Mouse (Mus musculus) C2C12 (cell line): ENCODE data around the gene Adnp.

ENCODE experiments used
- CEBPB ChIP-seq: IDR thresholded peaks from one replicate; pipeline ENCODE4 v1.6.1; 2011; ENCODE audit warnings: low read depth, mild to moderate bottlenecking, control low read depth, moderate library complexity
- CTCF ChIP-seq: IDR thresholded peaks from one replicate; pipeline ENCODE4 v1.5.1; 2011; ENCODE audit not compliant: control insufficient read depth, insufficient read depth, insufficient read length
- FOSL1 ChIP-seq: IDR thresholded peaks from one replicate; pipeline ENCODE4 v1.8.0; 2011; ENCODE audit warnings: mild to moderate bottlenecking, low read length; ENCODE audit not compliant: poor library complexity, insufficient read depth, severe bottlenecking
- MAX ChIP-seq: IDR thresholded peaks from one replicate; pipeline ENCODE4 v1.6.1; 2011; ENCODE audit warnings: mild to moderate bottlenecking, control low read depth
- MYOD1 ChIP-seq: IDR thresholded peaks from one replicate; pipeline ENCODE4 v1.6.1; 2011; ENCODE audit warnings: low read depth; ENCODE audit not compliant: control insufficient read depth, insufficient read length
- USF1 ChIP-seq: IDR thresholded peaks from one replicate; pipeline ENCODE4 v1.6.1; 2011; ENCODE audit warnings: low read depth, mild to moderate bottlenecking, control low read depth, moderate library complexity

DNA sequence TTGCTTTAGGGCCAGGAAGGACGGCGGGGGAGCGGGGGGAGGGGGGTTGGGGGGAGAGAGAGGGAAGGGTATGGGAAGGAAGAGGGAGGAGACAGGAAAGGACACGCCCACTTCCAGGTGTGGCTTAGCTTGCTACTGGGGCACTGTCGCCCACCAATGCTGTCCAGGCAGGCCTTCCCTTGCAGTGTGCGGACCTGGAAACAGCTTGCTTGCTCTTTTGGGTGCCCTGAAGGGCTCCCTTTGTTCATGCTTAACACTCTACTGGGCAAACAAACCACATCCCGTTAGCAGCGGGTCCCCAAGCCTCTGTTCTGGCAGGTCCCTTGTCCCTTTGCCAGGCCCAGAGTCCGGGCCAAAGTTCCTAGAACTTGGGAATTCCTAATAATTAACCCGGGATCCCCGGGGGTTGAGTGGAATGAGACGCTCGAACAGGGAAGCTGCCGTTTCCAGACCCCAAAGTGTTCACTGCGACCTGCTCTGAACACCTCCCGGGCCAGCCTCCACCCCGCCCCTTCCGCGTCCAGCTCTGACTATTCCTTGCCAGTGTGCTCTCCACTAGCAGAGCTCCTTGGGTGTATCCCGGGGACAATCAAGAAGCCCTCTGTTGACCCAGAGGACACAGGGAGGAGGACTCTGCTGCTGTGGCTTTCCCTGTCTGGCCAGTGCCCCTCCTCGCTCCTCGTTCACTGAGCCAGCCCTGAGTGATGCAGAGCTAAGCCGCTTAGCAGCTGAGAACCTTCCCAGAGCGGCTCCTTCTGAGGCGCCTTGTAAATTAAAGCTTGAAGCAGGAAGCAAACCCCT is 47.8 kb downstream of the Adnp start:
- no peak for TF ChIP-seq CTCF
- no peak for TF ChIP-seq USF1
- no peak for TF ChIP-seq CEBPB
- no peak for TF ChIP-seq FOSL1
- no peak for TF ChIP-seq MAX
- TF ChIP-seq MYOD1: no peak
